Mouse (Mus musculus): ENCODE data around the gene Gm3139. TPM values are rescaled to one million over a fixed set of nuclear protein-coding genes. Genes with fewer than 3 reads are reported as not detected.

The Gm3139 gene
- total RNA-seq (2023), result not detected

DNA sequence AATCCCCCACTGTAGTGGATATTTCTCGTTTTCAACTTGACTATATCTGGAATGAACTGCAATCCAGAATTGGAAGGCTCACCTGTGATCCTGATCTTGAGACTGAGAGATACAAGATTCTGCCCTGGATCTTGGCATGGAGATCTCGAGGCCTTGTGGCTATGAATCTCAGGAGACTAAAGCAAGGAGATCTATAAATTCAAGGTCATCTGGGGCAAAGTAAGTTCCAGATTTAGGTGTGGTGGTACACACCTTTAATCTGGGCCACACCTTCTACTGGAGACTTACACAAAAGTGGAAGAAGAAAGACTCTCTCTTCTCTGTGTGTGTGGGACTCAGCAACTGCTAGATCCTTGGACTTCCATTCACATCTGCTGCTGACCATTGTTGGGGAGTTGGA lies at the start of gene Gm3139:
Gene Gm3139, plus strand, starts transcription at position 301 of the 400 bp plus-strand sequence.

Other genes starting within 250 kb of the Gm3139 start
- not detected for gene A430089I19Rik, start 219.5 kb upstream of the Gm3139 start, total RNA-seq (2023)
- not detected for gene Gm6502, start 211.9 kb upstream of the Gm3139 start, total RNA-seq (2023)
- gene AA792892, start 186.5 kb upstream of the Gm3139 start, total RNA-seq (2023), result not detected
- not detected for gene Gm7682, start 80.5 kb upstream of the Gm3139 start, total RNA-seq (2023)
- gene Gm3147, start 90.1 kb downstream of the Gm3139 start, total RNA-seq (2023), result not detected
- not detected for gene Gm6509, start 97.7 kb downstream of the Gm3139 start, total RNA-seq (2023)
- gene Gm6205, start 122.1 kb downstream of the Gm3139 start, total RNA-seq (2023), result not detected